Mouse (Mus musculus) liver, adult 10 weeks (tissue): ENCODE data around the gene Kmt2e. TPM values are rescaled to one million over a fixed set of nuclear protein-coding genes. Genes with fewer than 3 reads are reported as not detected.

Experiments used
- polyA plus RNA-seq: library from polyadenylated mRNA; stranded (reverse); fragments of 350-450 nt; fragmentation: Illumina TruSeq; extraction: RNeasy Lipid Tissue Mini Kit (QIAGEN cat#74804); gene quantifications from one replicate; pipeline ENCODE4 v1.2.3, GENCODE M21; 2014; ENCODE audit warnings: low read depth, low replicate concordance

Kmt2e gene
- 22.4 TPM for polyA plus RNA-seq

DNA sequence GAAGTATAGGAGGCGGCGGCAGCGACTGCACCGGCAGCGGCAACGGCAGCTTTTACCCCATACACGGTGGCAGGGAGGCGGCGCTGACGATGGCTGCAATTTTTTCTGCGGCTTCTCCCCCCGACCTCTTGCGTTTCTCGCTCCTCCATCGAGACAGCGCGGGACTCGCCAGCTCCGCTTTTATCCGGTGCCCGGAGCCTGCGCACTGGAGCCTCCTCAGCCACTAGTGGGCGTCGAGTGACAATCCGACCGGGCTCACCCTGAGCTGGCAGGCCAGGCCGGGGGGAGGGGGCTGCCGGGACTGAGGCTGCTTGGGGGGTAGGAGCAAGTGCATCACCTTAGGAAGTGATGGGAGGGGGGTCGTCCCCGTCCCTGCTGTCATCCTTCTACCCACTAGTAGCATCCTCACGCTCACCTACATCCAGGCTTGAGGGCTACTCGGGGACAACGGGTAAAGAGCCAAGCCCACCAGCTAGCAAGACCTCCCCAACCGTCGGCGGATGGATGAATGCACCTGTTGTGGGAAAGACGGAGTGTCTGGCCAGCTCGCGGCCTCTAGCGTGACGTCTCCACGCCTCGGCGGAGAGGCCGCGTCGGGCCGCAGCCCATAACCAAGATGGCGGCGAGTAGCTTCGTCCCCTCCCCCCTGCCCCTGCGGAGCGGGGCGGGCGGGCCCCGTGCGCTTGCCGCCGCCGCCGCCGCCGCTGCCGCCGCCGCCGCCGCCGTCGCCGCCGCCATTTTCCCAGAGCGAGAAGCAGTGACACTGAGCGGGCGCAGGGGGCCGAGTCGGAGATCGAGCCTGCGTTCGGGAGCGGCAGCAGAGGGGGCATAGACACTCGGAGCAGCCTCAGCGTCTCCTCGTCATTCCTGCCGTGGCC lies at the start of gene Kmt2e:
Gene Kmt2e, plus strand, starts transcription at position 722 of the 878 bp plus-strand sequence.

